Mouse (Mus musculus) stomach, embryonic 16.5 days (tissue): ENCODE measurements around the gene Epb41l2. TPM values are rescaled to one million over a fixed set of nuclear protein-coding genes. Genes with fewer than 3 reads are reported as not detected.

Experiments
- ATAC-seq: fragments of 200-750 bp; cut with Nextera tagmentation; 2 replicates; pipeline ENCODE4 v1.8.0; 2017; ENCODE audit warnings: moderate number of reproducible peaks, moderate TSS enrichment; ENCODE audit not compliant: insufficient read depth, low FRiP score
- H3K27ac ChIP-seq: fragments of 300-500 bp; sonication (generic); 2 replicates; pipeline ENCODE4 v1.5.1; 2014; ENCODE audit warnings: low read length
- H3K27me3 ChIP-seq: fragments of 300-500 bp; sonication (generic); 2 replicates; pipeline ENCODE4 v1.6.1; 2014; ENCODE audit warnings: low read length, control low read depth, mixed read lengths; ENCODE audit not compliant: control insufficient read depth, insufficient read depth
- H3K36me3 ChIP-seq: fragments of 300-500 bp; sonication (generic); 2 replicates; pipeline ENCODE4 v1.6.1; 2014; ENCODE audit warnings: low read length; ENCODE audit not compliant: control insufficient read depth, insufficient read depth
- H3K4me1 ChIP-seq: fragments of 300-500 bp; sonication (generic); 2 replicates; pipeline ENCODE4 v1.6.1; 2014; ENCODE audit warnings: low read length, control low read depth, mixed read lengths; ENCODE audit not compliant: control insufficient read depth, insufficient read depth
- H3K4me2 ChIP-seq: fragments of 300-500 bp; sonication (generic); 2 replicates; pipeline ENCODE4 v1.6.1; 2014; ENCODE audit warnings: low read depth, low read length, mixed read lengths
- H3K4me3 ChIP-seq: fragments of 300-500 bp; sonication (generic); replicated peaks from 2 replicates; pipeline ENCODE4 v1.5.1; 2014; ENCODE audit warnings: mild to moderate bottlenecking, low read length
- H3K9ac ChIP-seq: fragments of 300-500 bp; sonication (generic); 2 replicates; pipeline ENCODE4 v1.6.1; 2014; ENCODE audit warnings: low read length
- H3K9me3 ChIP-seq: fragments of 300-500 bp; sonication (generic); replicated peaks from 2 replicates; pipeline ENCODE4 v1.6.1; 2016; ENCODE audit warnings: low read length, control low read depth; ENCODE audit not compliant: control insufficient read depth
- WGBS: fragments of 180-500 bp; shearing (Covaris S2); extraction: QIAGEN DNeasy Blood & Tissue Kit; methylation state at CpG from one replicate; pipeline ENCODE4 v1.1.7; 2014; 5-methylcytosine and 5-hydroxymethylcytosine counted together
- polyA plus RNA-seq: library from polyadenylated mRNA; unstranded; fragments of >200 nt; fragmentation: Nextera tagmentation; extraction: Ambion mirVana; gene quantifications from 2 replicates; pipeline ENCODE4 v1.2.1, GENCODE M21; 2015

The Epb41l2 gene
- 60.9 and 62.8 TPM in 2 replicates for polyA plus RNA-seq

- no peaks in the 10 kb centered on the region for H3K36me3 ChIP-seq
- peak within 1 kb of the TSS; percentile 82 for H3K4me3 ChIP-seq
- no peaks in the 10 kb centered on the region for H3K27me3 ChIP-seq
- H3K4me1 ChIP-seq, result peaks cover 17% of the 10 kb centered on the region
- peak within 1 kb of the TSS; percentile 92 for H3K9ac ChIP-seq
- under 1% methylated on average over 50 of the region's 55 CpGs for WGBS
- ATAC-seq, result peak; percentile 96
- H3K27ac ChIP-seq, result peak within 1 kb of the TSS; percentile 87
- no peaks in the 10 kb centered on the region for H3K9me3 ChIP-seq
- H3K4me2 ChIP-seq, result peak within 1 kb of the TSS; percentile 78
Measured at GRCm38 (mm10) chr10:25359208-25359958, at the start of gene Epb41l2. Gene Epb41l2 (plus strand): TSS chr10:25359798.

GRCm38 (mm10) chr10:25309996-25310395, 49.6 kb upstream of the Epb41l2 start:
- Histone ChIP-seq H3K36me3 (no peaks in the 10 kb centered on the region), H3K9me3 (no peaks in the 10 kb centered on the region), H3K4me1 (no peaks in the 10 kb centered on the region; the same call in 1 of the 2 replicates), H3K9ac (no peak overlapping the region), H3K4me2 (no peak overlapping the region), H3K27me3 (no peaks in the 10 kb centered on the region), H3K27ac (no peak overlapping the region), H3K4me3 (no peak overlapping the region)
- 86% methylated on average over 5 of the region's 5 CpGs for WGBS
- no peak for ATAC-seq

DNA sequence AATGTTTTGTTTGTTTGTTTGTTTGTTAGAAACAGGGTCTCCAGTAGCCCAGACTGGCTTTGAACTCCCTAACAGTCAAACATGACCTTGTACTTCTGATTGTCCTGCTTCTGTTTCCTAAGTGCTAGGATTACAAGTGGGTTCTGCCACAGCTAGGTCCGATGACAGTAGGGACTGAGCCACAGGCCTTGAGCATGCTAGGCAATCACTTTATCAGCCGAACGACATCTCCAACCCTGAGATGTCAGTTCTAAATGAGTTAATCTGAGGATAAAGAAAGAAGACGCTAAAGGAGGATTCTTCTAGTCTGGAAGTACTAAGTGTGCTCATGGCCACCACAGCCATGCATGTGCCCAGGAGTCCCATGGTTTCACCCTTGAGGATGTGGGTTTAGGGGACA, 48.9 kb upstream of the Epb41l2 start:
- Histone ChIP-seq H3K4me2 (no peak overlapping the region), H3K27me3 (no peaks in the 10 kb centered on the region), H3K9ac (no peak overlapping the region), H3K27ac (no peak overlapping the region), H3K36me3 (no peaks in the 10 kb centered on the region), H3K4me1 (no peaks in the 10 kb centered on the region; the same call in 1 of the 2 replicates), H3K4me3 (no peak overlapping the region), H3K9me3 (no peaks in the 10 kb centered on the region)
- WGBS, result 82% methylated on average over 4 of the region's 4 CpGs
- ATAC-seq, result no peak

DNA sequence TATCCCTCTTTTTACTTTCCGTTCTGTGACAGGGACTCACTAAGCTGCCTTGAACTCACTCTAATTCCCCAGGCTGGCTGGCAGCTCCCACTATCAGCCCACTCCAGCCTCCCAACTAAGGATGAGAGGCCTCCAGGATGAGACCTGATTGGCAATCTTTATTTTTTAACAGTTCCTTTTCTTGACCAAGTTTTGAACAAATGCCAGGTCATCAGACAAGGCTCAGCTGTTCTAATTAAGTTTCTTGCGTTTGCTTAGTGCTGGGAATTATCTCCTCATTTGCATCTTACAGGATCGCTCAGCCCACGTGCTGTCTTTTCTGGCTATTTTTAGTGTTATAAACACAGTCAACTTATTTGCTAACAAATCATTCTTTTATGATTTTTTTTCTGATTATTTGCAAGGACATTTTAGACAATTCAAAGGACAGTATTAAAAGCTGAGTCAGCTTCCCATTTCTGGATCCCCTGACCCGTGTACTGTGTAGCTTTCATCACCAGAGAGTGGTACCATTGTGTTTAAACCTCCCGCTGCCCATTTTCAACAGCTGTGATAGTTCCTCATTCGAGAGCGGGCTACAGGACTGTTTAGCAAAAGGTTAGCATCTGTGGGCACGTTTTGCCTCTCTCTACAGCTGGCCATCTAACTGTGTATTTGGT, 47.9 kb upstream of the Epb41l2 start:
- no peak overlapping the region for H3K4me3 ChIP-seq
- no peaks in the 10 kb centered on the region for H3K36me3 ChIP-seq
- H3K9ac ChIP-seq, result no peak overlapping the region
- H3K27ac ChIP-seq, result no peak overlapping the region
- H3K9me3 ChIP-seq, result no peaks in the 10 kb centered on the region
- no peaks in the 10 kb centered on the region; the same call in 1 of the 2 replicates for H3K4me1 ChIP-seq
- WGBS, result 51% methylated on average over 9 of the region's 9 CpGs
- no peak for ATAC-seq
- H3K4me2 ChIP-seq, result no peak overlapping the region
- no peaks in the 10 kb centered on the region for H3K27me3 ChIP-seq

- no peaks in the 10 kb centered on the region for H3K27me3 ChIP-seq
- H3K4me2 ChIP-seq, result peak overlapping the region; percentile 30
- H3K4me1 ChIP-seq, result no peaks in the 10 kb centered on the region; the same call in 1 of the 2 replicates
- H3K9me3 ChIP-seq, result no peaks in the 10 kb centered on the region
- no peak overlapping the region for H3K9ac ChIP-seq
- no peak overlapping the region for H3K4me3 ChIP-seq
- no peak for ATAC-seq
- 17% methylated on average over 17 of the region's 17 CpGs for WGBS
- no peak overlapping the region for H3K27ac ChIP-seq
- no peaks in the 10 kb centered on the region for H3K36me3 ChIP-seq
Measured at GRCm38 (mm10) chr10:25313856-25314584, 45.6 kb upstream of the Epb41l2 start.

GRCm38 (mm10) chr10:25317665-25318064, 41.9 kb upstream of the Epb41l2 start:
- H3K27me3 ChIP-seq, result no peaks in the 10 kb centered on the region
- no peak overlapping the region for H3K9ac ChIP-seq
- no peak for ATAC-seq
- H3K9me3 ChIP-seq, result no peaks in the 10 kb centered on the region
- no peaks in the 10 kb centered on the region for H3K36me3 ChIP-seq
- H3K27ac ChIP-seq, result no peak overlapping the region
- no peak overlapping the region for H3K4me2 ChIP-seq
- no peaks in the 10 kb centered on the region for H3K4me1 ChIP-seq
- H3K4me3 ChIP-seq, result no peak overlapping the region

GRCm38 (mm10) chr10:25318405-25318804, 41.2 kb upstream of the Epb41l2 start:
- Histone ChIP-seq H3K4me3 (no peak overlapping the region), H3K27me3 (no peaks in the 10 kb centered on the region), H3K4me1 (no peaks in the 10 kb centered on the region), H3K4me2 (no peak overlapping the region), H3K9me3 (no peaks in the 10 kb centered on the region), H3K36me3 (no peaks in the 10 kb centered on the region), H3K27ac (no peak overlapping the region), H3K9ac (no peak overlapping the region)
- whole genome bisulfite sequencing, result 66% methylated on average over 5 of the region's 5 CpGs
- 0 out of 2 replicates have a peak, but pooled peaks have one; percentile 25 for ATAC-seq

- Histone ChIP-seq H3K27ac (no peak overlapping the region), H3K9me3 (no peaks in the 10 kb centered on the region), H3K27me3 (no peaks in the 10 kb centered on the region), H3K4me1 (no peaks in the 10 kb centered on the region), H3K4me2 (no peak overlapping the region), H3K36me3 (no peaks in the 10 kb centered on the region), H3K9ac (no peak overlapping the region), H3K4me3 (no peak overlapping the region)
- ATAC-seq, result no peak
Measured at GRCm38 (mm10) chr10:25319531-25319930, 40.1 kb upstream of the Epb41l2 start.

GRCm38 (mm10) chr10:25321198-25321597, 38.4 kb upstream of the Epb41l2 start:
- H3K4me1 ChIP-seq, result no peaks in the 10 kb centered on the region
- no peak overlapping the region for H3K27ac ChIP-seq
- no peaks in the 10 kb centered on the region for H3K27me3 ChIP-seq
- H3K36me3 ChIP-seq, result no peaks in the 10 kb centered on the region
- H3K4me3 ChIP-seq, result no peak overlapping the region
- no peak overlapping the region for H3K9ac ChIP-seq
- no peak for ATAC-seq
- H3K9me3 ChIP-seq, result no peaks in the 10 kb centered on the region
- 78% methylated on average over 4 of the region's 4 CpGs for WGBS
- no peak overlapping the region for H3K4me2 ChIP-seq
